Mouse (Mus musculus): ENCODE measurements around the gene Nanos2. TPM values are rescaled to one million over a fixed set of nuclear protein-coding genes. Genes with fewer than 3 reads are reported as not detected.

Gene Nanos2
- total RNA-seq (2023): not detected

DNA sequence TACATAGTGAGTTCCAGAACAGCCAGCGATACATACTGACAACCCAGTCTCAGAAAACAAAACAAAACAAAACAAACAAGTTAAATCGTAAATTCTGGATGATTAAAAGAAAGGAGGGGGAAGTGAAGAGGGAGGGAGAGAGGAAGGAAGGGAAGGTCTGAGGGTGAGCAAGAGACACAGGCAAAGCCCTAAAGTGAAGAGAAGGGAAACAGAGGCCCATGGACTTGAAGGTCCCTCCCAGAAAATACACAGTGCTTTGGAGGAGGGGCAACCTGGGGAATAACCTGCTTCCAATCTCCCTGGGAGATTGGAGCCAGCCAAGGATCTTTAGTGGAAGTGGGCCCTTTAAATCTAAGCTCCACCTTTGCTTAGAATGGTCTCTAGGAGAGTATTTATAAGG lies at the start of gene Nanos2:
Gene Nanos2, plus strand, starts transcription at position 301 of the 400 bp plus-strand sequence.

DNA sequence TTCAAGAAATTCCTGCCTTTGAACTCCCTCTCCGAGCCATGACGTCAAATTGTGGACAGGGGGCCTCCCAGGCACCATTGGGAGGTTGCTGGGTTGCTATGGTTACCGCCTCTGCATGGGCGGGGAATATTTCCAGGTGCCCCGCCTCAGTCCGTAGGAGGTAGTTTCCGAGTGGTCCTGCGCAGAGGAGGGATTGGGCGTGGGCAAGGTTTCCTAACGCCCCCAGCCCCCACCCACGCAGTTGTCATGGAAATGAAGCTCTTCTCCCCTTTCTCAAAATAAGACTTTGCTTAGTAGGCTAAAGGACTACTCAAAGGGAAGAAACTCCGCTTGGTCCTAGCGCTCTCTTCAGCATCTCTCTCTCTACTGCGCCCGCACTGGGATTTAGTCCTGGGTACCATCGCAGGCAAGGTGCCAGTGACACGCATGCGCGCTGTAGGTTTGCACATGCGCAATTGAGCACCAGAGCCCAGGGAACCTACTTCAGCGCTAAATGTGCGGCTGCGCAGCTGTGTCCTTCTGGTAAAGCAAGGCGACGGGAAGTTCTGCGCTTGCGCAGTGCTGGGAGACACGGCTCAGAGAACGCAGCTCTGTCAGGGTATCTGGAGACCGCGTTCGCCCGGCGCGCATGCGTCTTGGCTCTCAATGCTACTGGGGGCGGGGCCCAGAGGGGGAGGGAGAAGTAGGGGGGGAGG lies 3.5 kb downstream of the Nanos2 start, which contains the start of gene Mypop:
Gene Mypop, plus strand, starts transcription at position 645 of the 695 bp plus-strand sequence.

DNA sequence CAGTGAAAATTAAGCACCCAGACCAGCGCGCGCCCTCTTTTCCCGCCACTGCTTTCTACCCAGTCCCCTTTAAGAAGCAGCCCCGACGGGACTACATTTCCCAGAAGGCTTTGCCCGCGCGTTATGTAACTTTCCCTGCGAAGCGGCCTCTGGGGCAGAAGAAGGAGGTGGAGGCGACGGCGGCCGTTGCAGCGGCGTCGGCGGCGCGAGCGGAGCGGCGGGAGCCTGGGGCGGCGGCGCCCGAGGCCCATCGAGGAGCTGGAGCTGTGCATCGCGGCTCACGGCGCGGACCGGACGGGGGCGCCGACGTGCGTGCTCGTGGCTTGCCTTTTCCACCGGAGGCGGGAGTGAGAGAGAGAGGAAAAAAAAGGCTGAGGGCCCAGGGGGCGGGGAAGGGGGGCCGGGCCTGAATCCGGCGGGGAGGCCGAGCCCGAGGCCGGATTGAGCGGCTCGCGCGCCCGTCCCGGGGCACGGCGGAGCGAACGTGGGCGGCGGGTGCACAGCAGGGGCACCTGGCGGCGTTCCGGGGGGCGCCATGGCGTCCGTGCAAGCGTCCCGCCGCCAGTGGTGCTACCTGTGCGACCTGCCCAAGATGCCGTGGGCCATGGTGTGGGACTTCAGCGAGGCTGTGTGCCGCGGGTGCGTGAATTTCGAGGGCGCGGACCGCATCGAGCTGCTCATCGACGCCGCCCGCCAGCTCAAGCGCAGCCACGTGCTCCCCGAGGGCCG lies 16.9 kb downstream of the Nanos2 start, which contains the start of gene Irf2bp1:
Gene Irf2bp1, plus strand, starts transcription at position 143 of the 729 bp plus-strand sequence.

DNA sequence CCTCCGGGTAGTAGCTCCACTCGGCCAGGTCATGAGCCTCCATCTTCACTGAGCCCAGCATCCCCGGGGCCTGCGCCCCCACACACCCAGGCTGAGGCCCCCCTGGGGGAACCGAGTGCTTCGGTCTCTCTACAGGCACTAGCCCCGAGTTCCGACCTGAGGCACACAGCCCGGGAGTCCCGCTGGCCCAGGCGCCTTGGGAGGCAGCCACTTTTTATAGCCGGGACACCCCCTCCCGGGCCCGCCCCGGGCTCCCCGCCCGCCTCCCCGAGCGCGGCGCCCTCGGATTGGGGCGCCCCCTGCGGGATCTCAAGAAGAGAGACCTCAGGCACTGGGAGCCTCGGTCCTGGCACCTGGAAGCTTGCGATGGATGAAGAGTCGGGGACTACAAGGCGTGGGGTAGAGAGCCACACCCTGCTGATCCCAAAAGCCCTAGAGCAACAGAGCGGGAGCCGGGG lies 36.2 kb downstream of the Nanos2 start, which contains the start of gene Foxa3:
Gene Foxa3, minus strand, starts transcription at position 182 of the 458 bp plus-strand sequence.

DNA sequence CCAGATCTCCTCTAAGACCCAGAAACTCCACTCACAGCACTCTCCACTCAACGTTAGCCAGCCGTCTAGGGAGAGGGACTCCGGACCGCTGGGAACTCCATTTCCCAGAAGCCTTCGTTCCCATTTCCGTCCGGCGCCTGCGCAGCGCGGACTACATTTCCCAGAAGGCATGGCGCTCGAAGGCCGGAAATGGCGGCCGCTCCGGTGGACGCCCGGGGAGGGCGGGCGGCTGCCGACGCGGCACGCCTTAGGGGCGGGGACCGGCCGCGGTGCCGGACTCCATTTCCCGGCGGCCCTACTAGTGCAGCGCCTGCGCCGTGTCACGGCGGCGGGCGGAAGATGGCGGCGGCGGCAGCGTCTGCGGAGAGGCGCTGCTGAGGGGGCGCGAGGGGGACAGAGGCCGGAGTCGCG lies 36.9 kb downstream of the Nanos2 start, which contains the start of gene Sympk:
Gene Sympk, plus strand, starts transcription at position 282 of the 411 bp plus-strand sequence.

Other genes with a start within 250 kb of the Nanos2 start
- gene Psg19, start 188.9 kb upstream of the Nanos2 start, total RNA-seq (2023): not detected
- not detected for gene Psg17, start 165.8 kb upstream of the Nanos2 start, total RNA-seq (2023)
- gene Mill2, start 147.4 kb upstream of the Nanos2 start, total RNA-seq (2023): not detected
- 9.5 TPM for gene Pglyrp1, start 116.1 kb upstream of the Nanos2 start, total RNA-seq (2023)
- 17.1 TPM for gene Ccdc61, start 77.0 kb upstream of the Nanos2 start, total RNA-seq (2023)
- gene Nova2, start 61.5 kb upstream of the Nanos2 start, total RNA-seq (2023): not detected
- 0.67 TPM for gene Mypop, start 3.8 kb downstream of the Nanos2 start, total RNA-seq (2023)
- 25.1 TPM for gene Irf2bp1, start 16.6 kb downstream of the Nanos2 start, total RNA-seq (2023)
- not detected for gene Foxa3, start 36.1 kb downstream of the Nanos2 start, total RNA-seq (2023)
- gene Sympk, start 37.0 kb downstream of the Nanos2 start, total RNA-seq (2023): 90.4 TPM
- not detected for gene Rsph6a, start 67.3 kb downstream of the Nanos2 start, total RNA-seq (2023)
- 1.1 TPM for gene Dmwd, start 88.8 kb downstream of the Nanos2 start, total RNA-seq (2023)
- gene Dmpk, start 96.4 kb downstream of the Nanos2 start, total RNA-seq (2023): 3.8 TPM
- not detected for gene Six5, start 107.2 kb downstream of the Nanos2 start, total RNA-seq (2023)
- gene Gm4969, start 131.0 kb downstream of the Nanos2 start, total RNA-seq (2023): not detected
- 15.4 TPM for gene Fbxo46, start 132.5 kb downstream of the Nanos2 start, total RNA-seq (2023)
- gene Qpctl, start 161.9 kb downstream of the Nanos2 start, total RNA-seq (2023): 12.2 TPM
- 62.7 TPM for gene Snrpd2, start 162.3 kb downstream of the Nanos2 start, total RNA-seq (2023)
- gene Gipr, start 178.7 kb downstream of the Nanos2 start, total RNA-seq (2023): not detected
- gene Eml2, start 189.0 kb downstream of the Nanos2 start, total RNA-seq (2023): 16.0 TPM
- gene Gpr4, start 225.1 kb downstream of the Nanos2 start, total RNA-seq (2023): not detected
- gene Opa3, start 240.9 kb downstream of the Nanos2 start, total RNA-seq (2023): 42.1 TPM